Mouse (Mus musculus): ENCODE measurements around the gene Ank3. TPM values are rescaled to one million over a fixed set of nuclear protein-coding genes. Genes with fewer than 3 reads are reported as not detected.
A peak's percentile ranks its signal among the peaks of the same experiment; 100 is the strongest.

Ank3 gene
- total and polyA plus RNA-seq, 2 experiments from 2014 or later, result 23.4 to 64.7 TPM

GRCm38 (mm10) chr10:70015201-70015600 lies 616.6 kb downstream of the Ank3 start:
- ATAC-seq (ENCODE audit: insufficient read depth, low read depth) (no peak), DNase-seq (ENCODE audit: low spot score) (no peak)
- Histone ChIP-seq H3K36me3 (replicated peaks; ENCODE audit: control insufficient read depth, insufficient read depth, low read length) (0 out of 2 replicates have a peak, but pooled peaks cover 31% of the 10 kb centered on the region), H3K4me3 (ENCODE audit: low read depth, low read length) (no peak overlapping the region), H3K4me1 (ENCODE audit: control insufficient read depth, insufficient read depth) (no peaks in the 10 kb centered on the region), H3K9me3 (replicated peaks; ENCODE audit: control insufficient read depth, low read length) (no peaks in the 10 kb centered on the region), H3K27ac (ENCODE audit: low read depth) (no peak overlapping the region), H3K27me3 (ENCODE audit: control insufficient read depth, insufficient read depth, low read length) (no peaks in the 10 kb centered on the region), H3K4me2 (ENCODE audit: low read depth, low read length) (no peak overlapping the region), H3K9ac (replicated peaks; ENCODE audit: low read depth, low read length) (no peak overlapping the region)
- 77% methylated on average over 9 of the region's 9 CpGs for WGBS
- TF ChIP-seq EP300 (IDR thresholded peaks at IDR 0.05; ENCODE audit: low read depth) (no peak), CTCF (IDR thresholded peaks at IDR 0.05; ENCODE audit: low read depth) (no peak)

- H3K36me3 ChIP-seq (replicated peaks; ENCODE audit: control insufficient read depth, insufficient read depth, low read length), result peaks cover 35% of the 10 kb centered on the region; the same call in 1 of the 2 replicates
- 58% methylated on average over 2 of the region's 2 CpGs for WGBS
- H3K4me2 ChIP-seq (ENCODE audit: low read depth, low read length), result no peak overlapping the region
- no peak overlapping the region; the same call in 1 of the 2 replicates for H3K27ac ChIP-seq (ENCODE audit: low read depth)
- no peak overlapping the region for H3K4me3 ChIP-seq (ENCODE audit: low read depth, low read length)
- DNase-seq (ENCODE audit: low spot score), result no peak
- no peaks in the 10 kb centered on the region for H3K27me3 ChIP-seq (ENCODE audit: control insufficient read depth, insufficient read depth, low read length)
- no peaks in the 10 kb centered on the region for H3K9me3 ChIP-seq (replicated peaks; ENCODE audit: control insufficient read depth, low read length)
- no peaks in the 10 kb centered on the region for H3K4me1 ChIP-seq (ENCODE audit: control insufficient read depth, insufficient read depth)
- no peak for ATAC-seq (ENCODE audit: insufficient read depth, low read depth)
- H3K9ac ChIP-seq (replicated peaks; ENCODE audit: low read depth, low read length), result no peak overlapping the region
- no peak for TF ChIP-seq EP300 (IDR thresholded peaks at IDR 0.05; ENCODE audit: low read depth)
- TF ChIP-seq CTCF (IDR thresholded peaks at IDR 0.05; ENCODE audit: low read depth), result no peak
These were observed 620.1 kb downstream of the Ank3 start for GRCm38 (mm10) chr10:70018691-70019090.

- TF ChIP-seq CTCF (IDR thresholded peaks at IDR 0.05; ENCODE audit: low read depth), result peak; percentile 63
- no peak for TF ChIP-seq EP300 (IDR thresholded peaks at IDR 0.05; ENCODE audit: low read depth)
- peak; percentile 17; the same call in 1 of the 2 replicates for ATAC-seq (ENCODE audit: insufficient read depth, low read depth)
- WGBS, result 74% methylated on average over 10 of the region's 10 CpGs
These were observed 623.1 kb downstream of the Ank3 start for GRCm38 (mm10) chr10:70021667-70022066.

GRCm38 (mm10) chr10:70022596-70022995 lies 624.0 kb downstream of the Ank3 start:
- no peak overlapping the region for H3K4me2 ChIP-seq (ENCODE audit: low read depth, low read length)
- no peak overlapping the region for H3K27ac ChIP-seq (ENCODE audit: low read depth)
- no peak overlapping the region for H3K9ac ChIP-seq (replicated peaks; ENCODE audit: low read depth, low read length)
- no peaks in the 10 kb centered on the region for H3K9me3 ChIP-seq (replicated peaks; ENCODE audit: control insufficient read depth, low read length)
- 28% methylated on average over 5 of the region's 5 CpGs for WGBS
- peaks cover 12% of the 10 kb centered on the region; the same call in 1 of the 2 replicates for H3K36me3 ChIP-seq (replicated peaks; ENCODE audit: control insufficient read depth, insufficient read depth, low read length)
- DNase-seq (ENCODE audit: low spot score), result no peak
- no peaks in the 10 kb centered on the region for H3K27me3 ChIP-seq (ENCODE audit: control insufficient read depth, insufficient read depth, low read length)
- TF ChIP-seq CTCF (IDR thresholded peaks at IDR 0.05; ENCODE audit: low read depth) (no peak), EP300 (IDR thresholded peaks at IDR 0.05; ENCODE audit: low read depth) (no peak)
- no peak overlapping the region for H3K4me3 ChIP-seq (ENCODE audit: low read depth, low read length)
- H3K4me1 ChIP-seq (ENCODE audit: control insufficient read depth, insufficient read depth), result no peaks in the 10 kb centered on the region
- peak; percentile 11; the same call in 1 of the 2 replicates for ATAC-seq (ENCODE audit: insufficient read depth, low read depth)

More at GRCm38 (mm10) chr10:70021667-70022066, 623.1 kb downstream of the Ank3 start:
- H3K4me3 ChIP-seq (ENCODE audit: low read depth, low read length), result no peak overlapping the region
- no peaks in the 10 kb centered on the region for H3K9me3 ChIP-seq (replicated peaks; ENCODE audit: control insufficient read depth, low read length)
- H3K9ac ChIP-seq (replicated peaks; ENCODE audit: low read depth, low read length), result no peak overlapping the region
- no peaks in the 10 kb centered on the region for H3K4me1 ChIP-seq (ENCODE audit: control insufficient read depth, insufficient read depth)
- H3K27ac ChIP-seq (ENCODE audit: low read depth), result no peak overlapping the region
- H3K27me3 ChIP-seq (ENCODE audit: control insufficient read depth, insufficient read depth, low read length), result no peaks in the 10 kb centered on the region
- DNase-seq (ENCODE audit: low spot score), result peak; percentile 28
- H3K36me3 ChIP-seq (replicated peaks; ENCODE audit: control insufficient read depth, insufficient read depth, low read length), result peaks cover 12% of the 10 kb centered on the region; the same call in 1 of the 2 replicates
- H3K4me2 ChIP-seq (ENCODE audit: low read depth, low read length), result no peak overlapping the region

GRCm38 (mm10) chr10:70023861-70024260 lies 625.3 kb downstream of the Ank3 start:
- DNase-seq (ENCODE audit: low spot score) (no peak), ATAC-seq (ENCODE audit: insufficient read depth, low read depth) (no peak)
- no peaks in the 10 kb centered on the region for H3K27me3 ChIP-seq (ENCODE audit: control insufficient read depth, insufficient read depth, low read length)
- TF ChIP-seq CTCF (IDR thresholded peaks at IDR 0.05; ENCODE audit: low read depth), result no peak
- TF ChIP-seq EP300 (IDR thresholded peaks at IDR 0.05; ENCODE audit: low read depth), result no peak
- H3K4me1 ChIP-seq (ENCODE audit: control insufficient read depth, insufficient read depth), result no peaks in the 10 kb centered on the region
- 83% methylated on average over 11 of the region's 11 CpGs for WGBS
- H3K4me2 ChIP-seq (ENCODE audit: low read depth, low read length), result no peak overlapping the region
- no peak overlapping the region for H3K9ac ChIP-seq (replicated peaks; ENCODE audit: low read depth, low read length)
- H3K9me3 ChIP-seq (replicated peaks; ENCODE audit: control insufficient read depth, low read length), result no peaks in the 10 kb centered on the region
- no peak overlapping the region for H3K4me3 ChIP-seq (ENCODE audit: low read depth, low read length)
- H3K36me3 ChIP-seq (replicated peaks; ENCODE audit: control insufficient read depth, insufficient read depth, low read length), result peaks cover 12% of the 10 kb centered on the region; the same call in 1 of the 2 replicates
- no peak overlapping the region for H3K27ac ChIP-seq (ENCODE audit: low read depth)

- no peak for ATAC-seq (ENCODE audit: insufficient read depth, low read depth)
- 65% methylated on average over 8 of the region's 8 CpGs for WGBS
These were observed 633.4 kb downstream of the Ank3 start for GRCm38 (mm10) chr10:70031942-70032341.

More at GRCm38 (mm10) chr10:70031942-70032341, 633.4 kb downstream of the Ank3 start:
- Histone ChIP-seq H3K36me3 (replicated peaks; ENCODE audit: control insufficient read depth, insufficient read depth, low read length) (no peaks in the 10 kb centered on the region), H3K4me3 (ENCODE audit: low read depth, low read length) (no peak overlapping the region), H3K4me2 (ENCODE audit: low read depth, low read length) (no peak overlapping the region), H3K27ac (ENCODE audit: low read depth) (no peak overlapping the region), H3K27me3 (ENCODE audit: control insufficient read depth, insufficient read depth, low read length) (no peaks in the 10 kb centered on the region), H3K9ac (replicated peaks; ENCODE audit: low read depth, low read length) (no peak overlapping the region), H3K4me1 (ENCODE audit: control insufficient read depth, insufficient read depth) (no peaks in the 10 kb centered on the region), H3K9me3 (replicated peaks; ENCODE audit: control insufficient read depth, low read length) (no peaks in the 10 kb centered on the region)
- peak; percentile 13 for DNase-seq (ENCODE audit: low spot score)
- TF ChIP-seq EP300 (IDR thresholded peaks at IDR 0.05; ENCODE audit: low read depth), result no peak
- no peak for TF ChIP-seq CTCF (IDR thresholded peaks at IDR 0.05; ENCODE audit: low read depth)
